Mouse (Mus musculus) telencephalon, adult 2 months (tissue): Measurements from ENCODE around the gene Ngly1.
"Not testable (repeated sequence)": the region's sequence is repeated elsewhere in the genome, so short reads cannot be mapped to it uniquely, and the experiment has no call there.

Experiments used
- DNase-seq: peaks from one replicate; pipeline ENCODE4 v3.0.0-alpha.2; 2011; ENCODE audit warnings: low read depth, low spot score

The Ngly1 gene

GRCm38 (mm10) chr14:16260541-16260940, 11.5 kb downstream of the Ngly1 start:
- no peak for DNase-seq

GRCm38 (mm10) chr14:16261869-16262268, 12.8 kb downstream of the Ngly1 start:
- DNase-seq: no peak

GRCm38 (mm10) chr14:16267028-16267427, 17.9 kb downstream of the Ngly1 start:
- no peak for DNase-seq

- DNase-seq: no peak
Measured at GRCm38 (mm10) chr14:16269776-16270175, 20.7 kb downstream of the Ngly1 start.

GRCm38 (mm10) chr14:16273677-16274076, 24.6 kb downstream of the Ngly1 start:
- no peak for DNase-seq

- no peak for DNase-seq
Measured at GRCm38 (mm10) chr14:16279196-16279595, 30.1 kb downstream of the Ngly1 start.

- DNase-seq: no peak
Measured at GRCm38 (mm10) chr14:16283966-16284365, 34.9 kb downstream of the Ngly1 start.

GRCm38 (mm10) chr14:16292371-16292770, 43.3 kb downstream of the Ngly1 start:
- DNase-seq: peak; percentile 18

GRCm38 (mm10) chr14:16293015-16293414, 43.9 kb downstream of the Ngly1 start:
- no peak for DNase-seq

GRCm38 (mm10) chr14:16293921-16294320, 44.8 kb downstream of the Ngly1 start:
- no peak for DNase-seq

- DNase-seq: peak; percentile 62
Measured at GRCm38 (mm10) chr14:16296816-16297468, 47.9 kb downstream of the Ngly1 start.

- DNase-seq: no peak
Measured at GRCm38 (mm10) chr14:16301735-16302134, 52.7 kb downstream of the Ngly1 start.

- no peak for DNase-seq
Measured at GRCm38 (mm10) chr14:16302688-16303087, 53.6 kb downstream of the Ngly1 start.

GRCm38 (mm10) chr14:16310791-16311190, 61.7 kb downstream of the Ngly1 start:
- DNase-seq: no peak

GRCm38 (mm10) chr14:16312599-16312998, 63.5 kb downstream of the Ngly1 start:
- no peak for DNase-seq

GRCm38 (mm10) chr14:16313073-16313472, 64.0 kb downstream of the Ngly1 start:
- not testable (repeated sequence) for DNase-seq

GRCm38 (mm10) chr14:16313936-16314521, 64.9 kb downstream of the Ngly1 start:
- DNase-seq: no peak

- no peak for DNase-seq
Measured at GRCm38 (mm10) chr14:16314842-16315241, 65.8 kb downstream of the Ngly1 start.

GRCm38 (mm10) chr14:16316715-16317114, 67.6 kb downstream of the Ngly1 start:
- no peak for DNase-seq

- DNase-seq: no peak
Measured at GRCm38 (mm10) chr14:16319818-16320217, 70.7 kb downstream of the Ngly1 start.

GRCm38 (mm10) chr14:16324394-16324793, 75.3 kb downstream of the Ngly1 start:
- DNase-seq: no peak

- no peak for DNase-seq
Measured at GRCm38 (mm10) chr14:16325208-16325607, 76.1 kb downstream of the Ngly1 start.

GRCm38 (mm10) chr14:16328531-16328930, 79.5 kb downstream of the Ngly1 start:
- DNase-seq: no peak
